Mouse (Mus musculus): ENCODE data around the gene Cdkl1.

GRCm38 (mm10) chr12:69776607-69777340 lies 14.3 kb downstream of the Cdkl1 start:
- TF ChIP-seq CTCF (IDR thresholded peaks at IDR 0.05; ENCODE audit: borderline replicate concordance, insufficient read depth, low read length) (no peak), POLR2A (IDR thresholded peaks at IDR 0.05; ENCODE audit: low read depth, low read length) (no peak)

All from embryonic fibroblast, embryonic 13.5 days (primary cell).